8 mouse cellular contexts compared by ENCODE assay signal in genomic region chr4:123343471-123343789, GRCm38 (mm10). TPM values are rescaled to one million over a fixed set of nuclear protein-coding genes. Genes with fewer than 3 reads are reported as not detected.
DNase-seq lines count a peak whose midpoint lies in the region; ATAC-seq and TF ChIP-seq lines count a peak whose summit lies in the region.

No protein-coding gene starts in this region.

- peaks cover 5% of the 10 kb centered on the region for H3K36me3 ChIP-seq in heart, embryonic 13.5 days
- H3K36me3 ChIP-seq in MEL (ENCODE audit: control insufficient read depth in 1 of 2, insufficient read depth in 2 of 2, low read length in 2 of 2) (no peaks in the 10 kb centered on the region), macrophage (ENCODE audit: inconsistent target) (no peaks in the 10 kb centered on the region)
- peaks cover 22% of the 10 kb centered on the region for H3K36me3 ChIP-seq in hindbrain, embryonic 13.5 days

- no peak for DNase-seq in heart, adult 9 months (ENCODE audit: low spot score in 2 of 2)
- no peak for DNase-seq in MEL (ENCODE audit: low read depth, low spot score)
- DNase-seq in cerebellum, postnatal 25 days = no peak
- no peak for DNase-seq in adrenal gland, adult 8-10 months

- no peak for ATAC-seq in heart, embryonic 13.5 days (ENCODE audit: extremely low read depth, insufficient number of reproducible peaks, low FRiP score, low TSS enrichment)
- no peak for ATAC-seq in hindbrain, embryonic 13.5 days (ENCODE audit: low FRiP score)
- ATAC-seq in CD4-positive, CD25-positive, alpha-beta regulatory T cell, adult 4 months = no peak

- TF ChIP-seq RAD21 in MEL (IDR thresholded peaks at IDR 0.05; ENCODE audit: low read depth, low read length) = no peak

- peaks cover 55% of the 10 kb centered on the region for H3K27me3 ChIP-seq in heart, embryonic 13.5 days (replicated peaks)
- no peaks in the 10 kb centered on the region for H3K27me3 ChIP-seq in MEL (ENCODE audit: control insufficient read depth in 1 of 2, insufficient read depth in 2 of 2, low read length in 2 of 2)
- H3K27me3 ChIP-seq in hindbrain, embryonic 13.5 days = peaks cover 54% of the 10 kb centered on the region

- no peak overlapping the region for H3K27ac ChIP-seq in heart, embryonic 13.5 days (replicated peaks)
- H3K27ac ChIP-seq in MEL (ENCODE audit: control insufficient read depth, low read depth, low read length) (no peak overlapping the region), macrophage (no peak overlapping the region)
- no peak overlapping the region for H3K27ac ChIP-seq in hindbrain, embryonic 13.5 days

- H3K4me3 ChIP-seq in heart, embryonic 13.5 days = peak overlapping the region; percentile 64
- H3K4me3 ChIP-seq in MEL (ENCODE audit: control insufficient read depth in 1 of 2, insufficient read depth in 1 of 2, low read depth in 2 of 2, low read length in 2 of 2) (peak overlapping the region; percentile 68 to 76), macrophage (ENCODE audit: inconsistent target) (peak overlapping the region; percentile 48)
- H3K4me3 ChIP-seq in hindbrain, embryonic 13.5 days = peak overlapping the region; percentile 50

- peak overlapping the region; percentile 98 for H3K4me2 ChIP-seq in heart, embryonic 13.5 days
- peak overlapping the region; percentile 86 for H3K4me2 ChIP-seq in hindbrain, embryonic 13.5 days

- no peak for TF ChIP-seq POLR2A in MEL (IDR thresholded peaks at IDR 0.05; ENCODE audit: control insufficient read depth in 1 of 2, insufficient read depth in 1 of 2, low read depth in 1 of 2, low read length in 2 of 2, poor library complexity in 1 of 2)

- WGBS in heart, embryonic 13.5 days = 3% methylated on average over 6 of the region's 6 CpGs
- 10% methylated on average over 6 of the region's 6 CpGs for WGBS in hindbrain, embryonic 13.5 days
- 12% methylated on average over 6 of the region's 6 CpGs for WGBS in macrophage (ENCODE audit: missing documents)

- no peaks in the 10 kb centered on the region for H3K9me3 ChIP-seq in heart, embryonic 13.5 days
- H3K9me3 ChIP-seq in MEL (replicated peaks; ENCODE audit: insufficient read depth, low read length) = no peaks in the 10 kb centered on the region
- H3K9me3 ChIP-seq in hindbrain, embryonic 13.5 days = no peaks in the 10 kb centered on the region

- peak overlapping the region; percentile 73 for H3K9ac ChIP-seq in heart, embryonic 13.5 days
- H3K9ac ChIP-seq in MEL (ENCODE audit: control insufficient read depth, low read depth, low read length, poor library complexity, severe bottlenecking) = peak overlapping the region; percentile 20; the same call in 1 of the 2 replicates
- peak overlapping the region; percentile 61; the same call in 1 of the 2 replicates for H3K9ac ChIP-seq in hindbrain, embryonic 13.5 days

- no peak for TF ChIP-seq CTCF in MEL (IDR thresholded peaks at IDR 0.05 in 2 of 3, conservative IDR thresholded peaks at IDR 0.05 in 1 of 3; ENCODE audit: control insufficient read depth in 1 of 3, insufficient read depth in 1 of 3, low read depth in 2 of 3, low read length in 3 of 3, poor library complexity in 1 of 3, severe bottlenecking in 1 of 3)

- no peak for TF ChIP-seq EP300 in MEL (IDR thresholded peaks at IDR 0.05; ENCODE audit: low read depth in 1 of 2, low read length in 2 of 2)

- H3K4me1 ChIP-seq in heart, embryonic 13.5 days = peaks cover 18% of the 10 kb centered on the region
- no peaks in the 10 kb centered on the region for H3K4me1 ChIP-seq in MEL (ENCODE audit: control insufficient read depth in 1 of 2, insufficient read depth in 2 of 2, low read length in 2 of 2)
- H3K4me1 ChIP-seq in hindbrain, embryonic 13.5 days (replicated peaks) = peaks cover 17% of the 10 kb centered on the region

- H3K79me2 ChIP-seq in MEL (ENCODE audit: control insufficient read depth, insufficient read depth, low read length, poor library complexity) = no peaks in the 10 kb centered on the region
- no peaks in the 10 kb centered on the region for H3K79me2 ChIP-seq in macrophage (ENCODE audit: inconsistent target)

TF ChIP-seq in MEL, 35 proteins besides CTCF, POLR2A, EP300 and RAD21:
- TF ChIP-seq RCOR1 (IDR thresholded peaks at IDR 0.05; ENCODE audit: low read depth, low read length) = no peak

RNA-seq across cellular contexts. Expression of gene Bmp8a, which starts 0.4 kb away (rescaled TPM):
- 0.06 and 0.13 TPM in 2 replicates for polyA plus RNA-seq in heart, embryonic 13.5 days (2015; fragmentation: Nextera tagmentation; extraction: Ambion mirVana)
- total RNA-seq in MEL (2012; rRNA removed) = 0.19 and 0.23 TPM in 2 replicates
- under 1 TPM in 1 of 2 experiments, not detected in 1; 0.43 TPM for polyA plus RNA-seq in MEL (2012; ENCODE audit: insufficient read depth in 1 of 2, insufficient read length in 2 of 2, low read depth in 1 of 2, low replicate concordance in 2 of 2, missing spikeins in 1 of 2)
- polyA plus RNA-seq in hindbrain, embryonic 13.5 days (2015; fragmentation: Nextera tagmentation; extraction: Ambion mirVana) = 0.26 and 0.31 TPM in 2 replicates
- total RNA-seq in macrophage (2018; cell fraction: chromatin; rRNA removed) = not detected
- not detected for total RNA-seq in macrophage (2018; cell fraction: cytosol; rRNA removed)
- total RNA-seq in macrophage (2018; cell fraction: nucleus; rRNA removed) = under 1 TPM in 1 of 26 experiments, not detected in 25; 0.89 TPM
- not detected in 3 replicates for polyA plus RNA-seq in macrophage (2018)
- under 1 TPM in 2 of 4 experiments, not detected in 2; 0.15 to 0.17 TPM for total RNA-seq in adrenal gland, adult 8-10 months (2022)
- polyA plus RNA-seq in CD4-positive, CD25-positive, alpha-beta regulatory T cell, adult 4 months (2017; shearing (Covaris generic)) = not detected

RNA-seq across cellular contexts. Expression of gene Oxct2a, which starts 20.0 kb away (rescaled TPM):
- not detected in 2 replicates for polyA plus RNA-seq in heart, embryonic 13.5 days (2015; fragmentation: Nextera tagmentation; extraction: Ambion mirVana)
- not detected in 2 replicates for total RNA-seq in MEL (2012; rRNA removed)
- polyA plus RNA-seq in MEL (2012; ENCODE audit: insufficient read depth in 1 of 2, insufficient read length in 2 of 2, low read depth in 1 of 2, low replicate concordance in 2 of 2, missing spikeins in 1 of 2) (under 1 TPM in 1 of 2 experiments, not detected in 1; 0.04 TPM), macrophage (2018) (not detected in 3 replicates)
- not detected in 2 replicates for polyA plus RNA-seq in hindbrain, embryonic 13.5 days (2015; fragmentation: Nextera tagmentation; extraction: Ambion mirVana)
- total RNA-seq in macrophage (2018; cell fraction: chromatin; rRNA removed) = not detected
- total RNA-seq in macrophage (2018; cell fraction: cytosol; rRNA removed) = not detected
- total RNA-seq in macrophage (2018; cell fraction: nucleus; rRNA removed) = 1 to 10 TPM in 1 of 26 experiments, not detected in 25; 1.1 TPM
- total RNA-seq in adrenal gland, adult 8-10 months (2022) = not detected
- polyA plus RNA-seq in CD4-positive, CD25-positive, alpha-beta regulatory T cell, adult 4 months (2017; shearing (Covaris generic)) = not detected

Comparison
In these comparisons a context has a peak if more than half of its experiments do, and no peak if none do; other contexts are left out.
1. H3K9ac ChIP-seq: peak in every context shown above with its lines; median percentile 73 in heart, embryonic 13.5 days; 61 in hindbrain, embryonic 13.5 days; 20 in MEL.